Mouse (Mus musculus) lung, postnatal 36 days (tissue): ENCODE results near the gene Cdc42ep4.

Experiments
- DNase-seq: peaks from one replicate; pipeline ENCODE4 v3.0.0; 2022; ENCODE audit warnings: mixed read lengths

Gene Cdc42ep4

GRCm38 (mm10) chr11:113776851-113777511 is 25.3 kb upstream of the Cdc42ep4 start:
- no peak for DNase-seq

- no peak for DNase-seq
Measured at GRCm38 (mm10) chr11:113774773-113775172, 23.1 kb upstream of the Cdc42ep4 start.

GRCm38 (mm10) chr11:113773191-113773590 is 21.5 kb upstream of the Cdc42ep4 start:
- DNase-seq, result no peak

GRCm38 (mm10) chr11:113771187-113771586 is 19.5 kb upstream of the Cdc42ep4 start:
- no peak for DNase-seq

GRCm38 (mm10) chr11:113768356-113768755 is 16.7 kb upstream of the Cdc42ep4 start:
- DNase-seq, result no peak

GRCm38 (mm10) chr11:113767285-113767684 is 15.6 kb upstream of the Cdc42ep4 start:
- no peak for DNase-seq

- peak; percentile 49 for DNase-seq
Measured at GRCm38 (mm10) chr11:113766284-113766985, 14.8 kb upstream of the Cdc42ep4 start.

- no peak for DNase-seq
Measured at GRCm38 (mm10) chr11:113764132-113764849, 12.6 kb upstream of the Cdc42ep4 start.

GRCm38 (mm10) chr11:113763449-113763848 is 11.8 kb upstream of the Cdc42ep4 start:
- DNase-seq, result no peak

- no peak for DNase-seq
Measured at GRCm38 (mm10) chr11:113762136-113762797, 10.6 kb upstream of the Cdc42ep4 start.

GRCm38 (mm10) chr11:113761646-113762045 is 10.0 kb upstream of the Cdc42ep4 start:
- DNase-seq, result no peak

- DNase-seq, result peak; percentile 81
Measured at GRCm38 (mm10) chr11:113760476-113760875, 8.8 kb upstream of the Cdc42ep4 start.

- no peak for DNase-seq
Measured at GRCm38 (mm10) chr11:113758851-113759250, 7.2 kb upstream of the Cdc42ep4 start.

GRCm38 (mm10) chr11:113756578-113756977 is 4.9 kb upstream of the Cdc42ep4 start:
- peak; percentile 76 for DNase-seq

- no peak for DNase-seq
Measured at GRCm38 (mm10) chr11:113755878-113756277, 4.2 kb upstream of the Cdc42ep4 start.

- DNase-seq, result no peak
Measured at GRCm38 (mm10) chr11:113754845-113755244, 3.2 kb upstream of the Cdc42ep4 start.

- no peak for DNase-seq
Measured at GRCm38 (mm10) chr11:113752685-113753430, 1.2 kb upstream of the Cdc42ep4 start.

- DNase-seq, result peak; percentile 51
Measured at GRCm38 (mm10) chr11:113752158-113752661, 529 bp upstream of the Cdc42ep4 start.

- peak; percentile 86 for DNase-seq
Measured at GRCm38 (mm10) chr11:113750571-113751483, 854 bp downstream of the Cdc42ep4 start.

GRCm38 (mm10) chr11:113749749-113750351 is 1.8 kb downstream of the Cdc42ep4 start:
- DNase-seq, result no peak
